Mouse (Mus musculus) E14TG2a.4 (cell line): Measurements from ENCODE around the gene Cdk2ap2.

Source experiments
- CTCF ChIP-seq: conservative IDR thresholded peaks from 2 replicates; pipeline ENCODE4 v1.5.1; 2014; ENCODE audit warnings: low read length
- NANOG ChIP-seq: IDR thresholded peaks from 2 replicates; pipeline ENCODE4 v1.6.1; 2014; ENCODE audit warnings: borderline replicate concordance, low read length, mixed read lengths
- POU5F1 ChIP-seq: IDR thresholded peaks from 2 replicates; pipeline ENCODE4 v1.6.1; 2014; ENCODE audit warnings: low read length, borderline replicate concordance

DNA sequence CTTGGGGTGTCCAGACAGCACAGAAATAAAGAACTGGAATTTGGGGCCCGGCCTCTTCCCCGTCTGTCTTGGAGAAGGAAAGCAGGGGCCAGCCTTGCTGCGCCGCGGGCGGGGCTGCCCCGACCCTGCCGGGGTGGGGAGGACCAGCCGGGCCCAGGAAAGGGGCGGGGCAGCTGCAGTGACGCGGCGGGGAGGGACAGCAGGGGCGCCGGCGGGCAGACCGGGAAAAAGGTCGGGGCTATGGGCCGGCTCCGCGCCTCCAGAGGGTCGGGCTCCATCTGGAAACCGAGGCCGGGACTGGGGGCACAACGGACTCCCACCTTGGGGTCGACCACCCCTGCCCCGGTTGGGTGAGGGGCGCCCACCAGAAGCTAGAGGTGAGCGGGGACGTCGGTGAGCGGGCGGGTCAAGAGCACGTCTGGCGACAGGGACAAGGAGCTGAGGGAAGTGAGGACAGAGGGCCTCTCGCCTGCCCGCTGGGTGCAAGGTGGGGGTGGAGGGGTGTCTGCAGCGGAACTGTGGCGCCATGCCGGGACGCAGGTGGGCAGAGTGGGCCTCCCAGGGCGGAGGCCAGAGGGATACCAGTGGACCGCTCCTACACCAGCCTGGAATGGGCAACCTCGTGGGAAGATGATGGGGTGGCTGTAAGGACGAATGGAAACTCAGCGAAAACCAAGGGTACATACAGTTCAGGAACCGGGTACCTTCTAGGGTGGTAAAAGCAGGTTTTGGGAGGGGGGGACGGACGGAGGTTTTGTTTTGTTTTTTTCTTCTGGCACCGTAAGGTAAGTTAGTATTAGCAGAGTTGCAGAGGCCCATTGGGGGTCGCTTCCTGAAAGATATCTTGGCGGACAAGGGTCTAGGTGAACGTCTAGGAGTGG lies 3.1 kb downstream of the Cdk2ap2 start, which contains the start of gene Pitpnm1:
- TF ChIP-seq CTCF (no peak), POU5F1 (no peak), NANOG (no peak)
